Mouse (Mus musculus) hindbrain, embryonic 10.5 days (tissue): ENCODE data around the gene Scfd2. TPM values are rescaled to one million over a fixed set of nuclear protein-coding genes. Genes with fewer than 3 reads are reported as not detected.
A peak's percentile ranks its signal among the peaks of the same experiment; 100 is the strongest.

Experiments used
- DNase-seq: peaks from one replicate; pipeline ENCODE4 v3.0.0-alpha.2; 2017; ENCODE audit warnings: low spot score
- H3K27ac ChIP-seq: fragments of 300-500 bp; sonication (generic); 2 replicates; pipeline ENCODE4 v1.5.1; 2016; ENCODE audit warnings: mild to moderate bottlenecking, moderate library complexity
- H3K27me3 ChIP-seq: fragments of 300-500 bp; sonication (generic); 2 replicates; pipeline ENCODE4 v1.6.1; 2016; ENCODE audit warnings: mild to moderate bottlenecking; ENCODE audit not compliant: poor library complexity, insufficient read depth, severe bottlenecking
- H3K36me3 ChIP-seq: fragments of 300-500 bp; sonication (generic); 2 replicates; pipeline ENCODE4 v1.6.1; 2016; ENCODE audit warnings: mild to moderate bottlenecking, moderate library complexity
- H3K4me1 ChIP-seq: fragments of 300-500 bp; sonication (generic); replicated peaks from 2 replicates; pipeline ENCODE4 v1.6.1; 2016; ENCODE audit warnings: mild to moderate bottlenecking
- H3K4me3 ChIP-seq: fragments of 300-500 bp; sonication (generic); 2 replicates; pipeline ENCODE4 v1.5.1; 2016; ENCODE audit warnings: mild to moderate bottlenecking, moderate library complexity
- H3K9me3 ChIP-seq: fragments of 300-500 bp; sonication (generic); 2 replicates; pipeline ENCODE4 v1.6.1; 2016; ENCODE audit warnings: mild to moderate bottlenecking, moderate library complexity
- WGBS: fragments of 180-500 bp; shearing (Covaris S2); methylation state at CpG from one replicate; pipeline ENCODE4 v1.1.7; 2016; 5-methylcytosine and 5-hydroxymethylcytosine counted together
- polyA plus RNA-seq: library from polyadenylated mRNA; unstranded; fragments of >200 nt; fragmentation: Nextera tagmentation; extraction: Ambion mirVana; gene quantifications from 2 replicates; pipeline ENCODE4 v1.2.1, GENCODE M21; 2016

Scfd2 gene
- polyA plus RNA-seq, 1 experiment from 2014 or later: 19.7 TPM

DNA sequence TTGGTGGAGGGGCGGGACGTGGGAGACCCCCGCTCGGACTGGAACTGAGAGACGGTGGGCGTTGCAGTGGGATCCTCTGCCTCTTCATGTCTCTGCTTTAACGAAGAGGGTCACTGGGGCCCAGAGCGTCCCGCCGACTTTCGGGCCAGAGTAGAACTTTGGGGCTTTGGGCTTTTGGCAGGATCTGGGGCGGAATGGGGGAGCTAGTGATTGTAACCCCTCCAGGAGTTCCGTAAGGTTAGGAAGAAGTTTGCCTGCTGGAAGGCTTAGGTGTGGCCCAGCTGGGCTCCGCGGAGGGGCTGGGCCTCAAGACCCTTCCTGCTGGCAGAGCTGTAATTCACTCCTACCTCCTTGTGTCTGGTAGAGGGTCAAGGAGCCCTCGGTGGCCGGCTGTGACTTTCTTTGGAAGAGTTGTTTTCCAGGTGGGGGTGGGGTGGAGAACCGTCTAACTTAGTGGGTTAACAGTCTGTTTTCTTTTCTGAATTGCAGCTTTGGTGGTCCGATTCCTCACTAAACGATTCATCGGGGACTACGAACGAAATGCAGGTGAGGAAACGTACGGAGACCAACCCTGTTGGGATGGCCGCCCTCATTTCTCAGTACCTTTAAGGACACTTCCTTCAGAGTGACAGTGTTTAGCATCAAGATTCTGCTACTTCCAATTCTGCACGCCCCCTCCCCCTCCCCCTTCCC, 335.8 kb downstream of the Scfd2 start:
- H3K36me3 ChIP-seq: peaks cover 36% of the 10 kb centered on the region
- DNase-seq: peak; percentile 59
- H3K4me3 ChIP-seq: peak overlapping the region; percentile 95
- peak overlapping the region; percentile 95 for H3K27ac ChIP-seq
- under 1% methylated on average over 27 of the region's 27 CpGs for WGBS
- H3K4me1 ChIP-seq: peaks cover 74% of the 10 kb centered on the region
- H3K27me3 ChIP-seq: peaks cover 28% of the 10 kb centered on the region
- H3K9me3 ChIP-seq: no peaks in the 10 kb centered on the region

DNA sequence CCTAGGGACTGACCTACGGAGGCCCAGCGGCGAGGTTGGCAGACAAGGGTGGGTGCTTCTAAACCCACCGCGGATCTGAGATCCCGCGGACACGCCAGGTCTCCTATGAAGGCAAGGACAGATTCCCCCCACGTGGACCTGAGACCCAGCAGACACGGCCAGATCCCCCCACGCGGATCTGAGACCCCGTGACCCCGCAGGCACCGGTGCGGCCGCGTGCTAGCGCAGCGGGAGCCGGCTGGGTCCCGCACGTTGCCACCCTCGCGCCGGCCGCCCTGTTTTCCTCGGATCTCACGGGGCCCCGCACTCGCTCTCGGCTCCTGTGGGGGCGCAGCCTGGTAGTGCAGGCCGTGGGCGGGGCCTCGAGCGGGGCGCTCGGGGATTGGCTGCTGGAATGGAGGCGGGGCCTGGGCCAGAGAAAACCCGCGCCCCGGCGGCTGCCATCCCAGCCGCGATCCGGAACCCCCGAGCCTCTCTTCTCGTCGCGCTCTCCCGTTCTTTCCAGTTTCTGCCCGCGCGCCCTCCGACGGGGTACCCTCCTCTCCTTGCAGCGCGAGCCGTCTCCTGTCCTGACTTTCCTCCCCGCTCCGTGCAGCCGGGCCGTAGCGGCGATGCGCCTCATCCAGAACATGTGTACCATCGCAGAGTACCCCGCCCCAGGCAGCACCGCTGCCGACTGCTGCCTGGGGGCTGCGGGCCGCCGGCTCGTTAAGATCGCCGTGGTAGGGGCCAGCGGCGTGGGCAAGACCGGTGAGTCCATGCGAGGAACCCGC, 336.5 kb downstream of the Scfd2 start, which contains the start of gene Rasl11b:
Gene Rasl11b, plus strand, starts transcription at position 446 of the 773 bp plus-strand sequence.
- DNase-seq: peak; percentile 93

DNA sequence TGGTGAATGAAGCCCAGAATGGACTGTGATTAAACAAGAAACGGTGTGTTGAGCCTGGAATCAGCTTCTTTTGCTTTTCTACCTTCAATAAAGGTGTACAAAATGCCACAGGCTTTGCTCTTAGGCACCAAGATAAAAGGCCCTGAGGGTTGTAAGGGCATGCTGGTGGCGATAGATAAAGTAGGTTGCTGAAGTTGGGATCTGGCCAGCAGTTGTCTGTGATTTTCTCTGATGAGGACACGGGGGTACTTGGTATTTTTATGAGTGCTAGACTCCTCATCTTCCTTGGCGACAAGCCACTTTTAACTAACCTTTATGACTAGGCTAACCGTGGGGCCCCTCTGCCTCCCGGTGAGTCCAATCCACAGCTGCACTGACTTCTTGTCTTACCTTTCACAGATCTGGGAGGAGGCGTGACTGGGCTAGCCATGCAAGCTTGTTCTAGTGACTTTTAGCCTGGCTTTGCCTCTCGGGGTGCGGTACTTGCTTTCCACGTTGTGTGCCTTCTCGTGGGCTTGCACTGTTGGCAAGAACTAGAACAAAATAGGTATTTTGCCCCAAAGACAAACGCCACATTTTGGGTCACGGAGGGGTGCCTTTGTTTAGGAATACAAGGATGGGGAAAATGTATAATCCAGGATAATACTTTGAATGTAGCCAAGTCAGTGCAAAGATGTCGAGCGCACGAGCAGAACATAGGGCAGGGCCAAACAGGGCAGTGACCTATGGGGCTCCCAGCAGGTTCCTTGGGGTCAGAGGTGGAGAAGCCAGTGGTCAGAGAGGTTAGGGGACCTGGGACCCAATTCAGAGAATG, 337.3 kb downstream of the Scfd2 start:
- WGBS: 29% methylated on average over 16 of the region's 16 CpGs
- Histone ChIP-seq H3K4me1 (peaks cover 76% of the 10 kb centered on the region), H3K27ac (peak overlapping the region; percentile 95), H3K27me3 (peaks cover 34% of the 10 kb centered on the region), H3K9me3 (no peaks in the 10 kb centered on the region), H3K4me3 (peak overlapping the region; percentile 95), H3K36me3 (peaks cover 23% of the 10 kb centered on the region)
- DNase-seq: no peak

More for the DNA sequence above, 336.5 kb downstream of the Scfd2 start, which contains the start of gene Rasl11b:
- Histone ChIP-seq H3K9me3 (no peaks in the 10 kb centered on the region), H3K27me3 (peaks cover 34% of the 10 kb centered on the region), H3K4me3 (peak within 1 kb of the TSS; percentile 95), H3K36me3 (peaks cover 31% of the 10 kb centered on the region), H3K4me1 (peaks cover 73% of the 10 kb centered on the region), H3K27ac (peak within 1 kb of the TSS; percentile 95)
- under 1% methylated on average over 82 of the region's 82 CpGs for WGBS

DNA sequence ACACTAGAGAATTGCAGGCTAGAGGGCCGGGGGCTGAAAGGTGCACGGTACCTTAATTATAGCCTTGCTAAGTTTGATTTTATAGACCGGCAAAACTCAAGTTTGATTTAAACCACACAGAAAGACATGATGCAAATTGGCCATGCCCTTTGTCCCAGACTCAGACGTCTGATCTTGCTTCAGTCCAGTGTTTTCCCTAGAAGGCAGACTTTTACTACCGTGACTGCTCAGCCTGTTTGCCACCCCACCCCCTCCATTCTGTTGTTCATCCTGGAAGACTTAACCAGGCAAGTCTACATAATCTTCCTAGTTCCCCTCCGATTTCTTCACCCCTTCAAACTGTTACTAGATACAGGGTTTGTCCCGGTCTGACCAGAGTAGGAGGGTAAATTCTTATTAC, 337.9 kb downstream of the Scfd2 start:
- WGBS: 47% methylated on average over 7 of the region's 7 CpGs
- no peak overlapping the region for H3K4me3 ChIP-seq
- peaks cover 76% of the 10 kb centered on the region for H3K4me1 ChIP-seq
- H3K9me3 ChIP-seq: no peaks in the 10 kb centered on the region
- H3K27ac ChIP-seq: peak overlapping the region; percentile 40; the same call in 1 of the 2 replicates
- H3K27me3 ChIP-seq: peaks cover 34% of the 10 kb centered on the region
- no peak for DNase-seq
- peaks cover 17% of the 10 kb centered on the region for H3K36me3 ChIP-seq

DNA sequence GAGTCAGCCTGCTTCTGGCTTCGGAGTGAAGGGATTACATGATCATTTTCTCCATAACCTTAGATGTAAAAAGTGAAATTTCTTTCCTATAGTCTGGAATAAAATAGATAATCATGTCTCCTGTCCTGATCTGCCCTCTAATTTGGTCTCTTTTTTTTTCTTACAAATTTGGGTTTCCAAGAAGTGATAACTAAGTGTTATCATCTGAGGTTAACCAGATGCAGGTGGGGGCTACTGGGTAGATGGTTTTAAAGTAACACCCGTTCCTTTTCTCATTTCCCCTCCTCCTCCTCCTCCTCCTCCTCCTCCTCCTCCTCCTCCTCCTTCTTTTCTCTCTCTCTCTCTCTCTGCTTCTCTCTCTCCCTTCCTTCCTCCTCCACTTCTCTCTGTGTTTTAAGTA, 338.6 kb downstream of the Scfd2 start:
- H3K27ac ChIP-seq: no peak overlapping the region
- peaks cover 34% of the 10 kb centered on the region for H3K27me3 ChIP-seq
- peaks cover 11% of the 10 kb centered on the region for H3K36me3 ChIP-seq
- 72% methylated on average over 2 of the region's 2 CpGs for WGBS
- peaks cover 74% of the 10 kb centered on the region for H3K4me1 ChIP-seq
- no peaks in the 10 kb centered on the region for H3K9me3 ChIP-seq
- no peak overlapping the region for H3K4me3 ChIP-seq
- DNase-seq: no peak

DNA sequence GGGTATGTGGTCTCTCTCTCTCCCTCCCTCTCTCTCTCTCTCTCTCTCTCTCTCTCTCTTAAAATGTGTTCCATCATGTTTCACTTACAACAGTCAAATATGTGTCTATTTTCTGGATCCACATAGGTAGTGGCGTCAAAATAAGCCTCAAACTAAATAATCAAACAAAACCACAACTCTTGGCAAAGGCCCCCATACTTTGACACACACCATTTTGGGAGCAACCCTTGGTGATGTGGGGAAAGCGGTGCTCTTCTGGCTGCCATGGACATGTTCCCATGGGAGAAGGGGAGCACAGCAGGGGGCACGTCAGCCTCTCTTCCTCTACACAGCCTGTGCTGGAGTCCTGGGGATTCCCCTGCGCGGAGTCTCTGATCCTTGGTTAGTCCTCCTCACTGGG, 340.6 kb downstream of the Scfd2 start:
- H3K9me3 ChIP-seq: no peaks in the 10 kb centered on the region
- 0 out of 2 replicates have a peak overlapping the region, but pooled peaks have one; percentile 12 for H3K27ac ChIP-seq
- peaks cover 53% of the 10 kb centered on the region for H3K4me1 ChIP-seq
- DNase-seq: no peak
- no peaks in the 10 kb centered on the region for H3K36me3 ChIP-seq
- H3K4me3 ChIP-seq: no peak overlapping the region
- H3K27me3 ChIP-seq: peaks cover 34% of the 10 kb centered on the region
- WGBS: 71% methylated on average over 5 of the region's 5 CpGs

DNA sequence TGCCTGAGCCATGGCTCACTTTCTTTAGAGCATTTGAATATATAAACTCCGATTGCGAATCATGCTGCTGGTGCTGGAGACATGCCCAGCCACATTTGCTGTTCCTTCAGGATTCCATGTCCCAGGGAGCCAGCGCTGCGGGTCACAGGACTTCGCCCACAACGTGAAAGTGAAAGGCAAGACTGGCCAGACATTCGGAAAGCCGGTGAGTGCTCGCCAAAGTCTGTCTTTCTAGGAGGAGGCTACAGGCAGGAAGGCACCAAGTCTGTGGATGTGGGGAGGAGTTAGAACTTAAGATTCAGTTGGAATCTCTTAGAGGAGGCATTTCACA, 341.4 kb downstream of the Scfd2 start:
- WGBS: 47% methylated on average over 9 of the region's 9 CpGs
- no peak for DNase-seq
- Histone ChIP-seq H3K36me3 (no peaks in the 10 kb centered on the region), H3K27me3 (peaks cover 34% of the 10 kb centered on the region), H3K27ac (no peak overlapping the region; the same call in 1 of the 2 replicates), H3K9me3 (no peaks in the 10 kb centered on the region), H3K4me1 (peaks cover 45% of the 10 kb centered on the region), H3K4me3 (no peak overlapping the region)

DNA sequence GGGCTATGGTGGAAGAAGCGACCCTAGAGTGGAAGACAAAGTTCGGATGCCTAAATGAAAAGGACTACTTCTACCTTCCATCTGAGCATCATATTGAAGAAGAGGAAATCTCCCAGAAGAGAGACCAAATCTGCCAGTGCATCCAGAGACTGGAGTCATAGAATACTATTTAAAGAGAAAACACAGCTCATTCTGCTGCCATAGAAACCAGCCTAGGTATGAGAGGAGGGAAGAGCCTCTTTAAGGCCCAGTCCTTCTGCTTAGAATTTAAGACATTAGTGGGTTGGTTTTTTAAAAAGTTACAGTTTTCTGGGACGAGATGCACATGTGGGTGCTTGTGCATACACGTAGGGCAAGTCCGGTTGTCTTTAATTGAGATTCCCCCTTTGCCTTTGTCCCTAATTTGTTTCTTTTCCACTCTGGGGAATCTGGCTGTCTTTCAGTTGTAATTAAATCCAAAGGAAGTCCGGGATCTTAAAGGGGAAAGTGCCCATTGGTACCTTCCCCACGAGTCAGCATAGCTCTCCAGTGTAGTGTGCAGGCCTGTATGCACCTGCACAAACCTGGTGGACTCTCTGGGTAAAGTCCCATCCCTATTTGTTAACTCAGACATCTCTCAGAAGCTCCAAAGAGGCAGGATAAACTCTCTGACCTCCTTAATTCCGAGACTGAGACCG, 341.9 kb downstream of the Scfd2 start:
- Histone ChIP-seq H3K36me3 (no peaks in the 10 kb centered on the region), H3K27me3 (peaks cover 34% of the 10 kb centered on the region), H3K4me3 (no peak overlapping the region), H3K4me1 (peaks cover 44% of the 10 kb centered on the region), H3K27ac (no peak overlapping the region; the same call in 1 of the 2 replicates), H3K9me3 (no peaks in the 10 kb centered on the region)
- WGBS: 54% methylated on average over 9 of the region's 9 CpGs
- no peak for DNase-seq

DNA sequence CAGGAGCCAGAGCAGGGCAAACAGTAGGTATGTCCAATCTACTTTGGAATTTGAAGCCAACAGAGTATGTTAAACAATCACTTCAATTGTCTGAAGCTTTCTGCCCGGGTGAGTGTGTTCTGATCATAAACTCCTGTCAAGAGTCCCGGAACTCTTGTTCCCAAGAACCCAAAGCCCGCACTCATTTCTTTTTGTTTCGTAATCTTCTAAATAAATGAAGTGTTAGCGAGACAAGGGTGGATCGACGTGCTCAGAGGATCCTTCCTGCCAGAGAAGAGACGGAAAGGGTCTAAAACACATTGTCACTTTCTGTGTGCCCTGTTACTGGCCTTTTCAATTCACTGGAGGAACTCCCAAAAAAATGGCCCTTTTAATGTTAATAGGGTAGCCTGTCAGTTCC, 342.7 kb downstream of the Scfd2 start:
- Histone ChIP-seq H3K27ac (no peak overlapping the region), H3K36me3 (no peaks in the 10 kb centered on the region), H3K4me1 (peaks cover 40% of the 10 kb centered on the region), H3K4me3 (no peak overlapping the region), H3K9me3 (no peaks in the 10 kb centered on the region), H3K27me3 (peaks cover 34% of the 10 kb centered on the region)
- 75% methylated on average over 8 of the region's 8 CpGs for WGBS
- DNase-seq: no peak

DNA sequence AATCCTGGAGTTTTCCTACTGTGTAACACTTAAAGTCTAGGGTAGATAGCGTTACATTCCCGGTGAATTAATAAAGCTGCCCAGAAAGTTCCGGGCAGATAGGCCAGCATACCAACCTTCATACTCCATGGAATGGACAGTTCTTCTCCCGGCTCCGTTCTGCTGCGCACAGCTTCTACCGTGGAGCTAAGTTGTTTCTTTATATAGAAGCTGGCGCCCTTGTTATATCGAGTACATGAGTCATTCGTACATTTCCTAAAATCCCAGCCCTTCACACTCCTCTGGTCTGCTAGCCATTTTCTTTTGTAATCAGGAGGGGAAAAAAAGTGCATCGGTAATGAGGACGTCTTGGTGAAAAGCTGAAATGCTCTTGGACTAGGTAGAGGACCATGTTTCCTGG, 343.5 kb downstream of the Scfd2 start:
- peaks cover 37% of the 10 kb centered on the region for H3K4me1 ChIP-seq
- no peak overlapping the region for H3K27ac ChIP-seq
- no peaks in the 10 kb centered on the region for H3K36me3 ChIP-seq
- WGBS: 92% methylated on average over 12 of the region's 12 CpGs
- H3K27me3 ChIP-seq: peaks cover 29% of the 10 kb centered on the region
- H3K4me3 ChIP-seq: no peak overlapping the region
- no peak for DNase-seq
- H3K9me3 ChIP-seq: no peaks in the 10 kb centered on the region

DNA sequence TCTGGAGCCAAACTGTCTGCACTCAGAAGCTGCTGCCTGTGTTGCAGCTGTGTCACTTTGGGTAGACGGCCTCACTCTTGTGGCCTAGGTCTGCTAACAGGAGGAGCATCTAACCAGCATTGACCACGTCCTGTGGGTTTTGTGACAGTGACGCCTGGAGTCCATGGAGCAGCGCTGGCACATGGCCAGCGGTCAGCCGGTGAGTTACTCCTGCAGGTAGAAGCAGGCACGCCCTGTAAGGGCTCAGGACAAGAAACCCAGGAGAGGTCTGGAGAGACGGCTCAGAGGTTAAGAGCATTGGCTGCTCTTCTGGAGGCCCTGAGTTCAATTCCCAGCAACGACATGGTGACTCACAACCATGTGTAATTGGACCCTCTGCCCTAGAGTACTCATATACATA, 347.0 kb downstream of the Scfd2 start:
- no peaks in the 10 kb centered on the region for H3K9me3 ChIP-seq
- DNase-seq: no peak
- 84% methylated on average over 9 of the region's 9 CpGs for WGBS
- no peak overlapping the region for H3K4me3 ChIP-seq
- H3K4me1 ChIP-seq: peaks cover 33% of the 10 kb centered on the region
- H3K27me3 ChIP-seq: no peaks in the 10 kb centered on the region
- no peak overlapping the region for H3K27ac ChIP-seq
- no peaks in the 10 kb centered on the region for H3K36me3 ChIP-seq

DNA sequence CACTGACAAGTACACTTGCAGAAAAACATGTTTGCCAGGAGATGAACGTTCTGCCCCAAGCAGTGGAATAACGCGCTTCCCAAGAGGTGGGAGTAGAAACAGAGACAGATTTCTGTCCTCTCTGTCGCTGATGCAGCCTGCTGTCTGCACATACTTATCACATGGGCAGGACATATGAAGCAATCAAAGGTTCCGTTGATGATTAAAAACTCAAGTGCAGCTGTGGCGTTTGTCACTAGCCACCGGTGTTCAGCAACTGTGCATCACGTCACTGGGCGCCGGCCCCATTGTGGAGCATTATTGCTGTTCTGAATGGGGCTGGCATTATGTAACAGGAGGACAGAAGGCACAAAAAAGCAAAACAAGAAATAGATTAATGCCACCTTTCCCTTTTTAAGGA, 348.4 kb downstream of the Scfd2 start:
- DNase-seq: no peak
- Histone ChIP-seq H3K27ac (no peak overlapping the region), H3K9me3 (no peaks in the 10 kb centered on the region), H3K4me3 (no peak overlapping the region), H3K36me3 (no peaks in the 10 kb centered on the region), H3K27me3 (no peaks in the 10 kb centered on the region), H3K4me1 (peaks cover 28% of the 10 kb centered on the region)
- 76% methylated on average over 10 of the region's 10 CpGs for WGBS
